Mouse (Mus musculus): ENCODE measurements around the gene Coro1c. TPM values are rescaled to one million over a fixed set of nuclear protein-coding genes. Genes with fewer than 3 reads are reported as not detected.

Coro1c gene
- total and polyA plus RNA-seq, 3 experiments = 66.1 to 87.4 (median 69.9) TPM

- H3K4me1 ChIP-seq (ENCODE audit: control insufficient read depth in 1 of 2, insufficient read depth in 2 of 2) = peaks cover 35 to 83% of the 10 kb centered on the region in 2 experiments
- H3K36me3 ChIP-seq (replicated peaks in 1 of 2; ENCODE audit: control insufficient read depth in 1 of 2, insufficient read depth in 1 of 2, low read length in 1 of 2) = peaks cover 6 to 22% of the 10 kb centered on the region in 2 experiments
- DNase-seq (ENCODE audit: extremely low read depth) = peak; percentile 97
- H3K9ac ChIP-seq (ENCODE audit: insufficient read depth, low read depth) = peak overlapping the region; percentile 29; the same call in 1 of the 2 replicates
- no peaks in the 10 kb centered on the region for H3K27me3 ChIP-seq (replicated peaks)
- peak overlapping the region; percentile 90 for H3K27ac ChIP-seq (ENCODE audit: insufficient read depth, low read depth)
- dilution Hi-C loops (cut with MboI; ENCODE audit: extremely low pct_ligation_motif_present, extremely low pct_unique_long_range_greater_than_20kb, low sequenced_read_pairs) (no loop called here), in situ Hi-C loops (cut with MboI; ENCODE audit: low pct_ligation_motif_present, low pct_unique_long_range_greater_than_20kb, low sequenced_read_pairs) (loop anchor here (10.0 kb wide), 1 partner anchor 55 kb away; the partner anchor contains the start of genes Iscu and Sart3)
- H3K4me2 ChIP-seq (ENCODE audit: insufficient read depth, low read depth, poor library complexity, severe bottlenecking) = peak overlapping the region; percentile 55; the same call in 1 of the 2 replicates
- no peaks in the 10 kb centered on the region for H3K79me2 ChIP-seq (replicated peaks; ENCODE audit: control insufficient read depth, extremely low read depth, insufficient read depth, poor library complexity, severe bottlenecking)
- peaks cover 13% of the 10 kb centered on the region for H3K9me3 ChIP-seq (replicated peaks; ENCODE audit: low read length)
- TF ChIP-seq SIN3A (IDR thresholded peaks at IDR 0.05; ENCODE audit: low read length) (peak; percentile 85), BHLHE40 (IDR thresholded peaks at IDR 0.05; ENCODE audit: low read depth, low read length) (peak; percentile 98), MAX (IDR thresholded peaks at IDR 0.05; ENCODE audit: low read length) (peak; percentile 90), UBTF (IDR thresholded peaks at IDR 0.05; ENCODE audit: low read depth, low read length) (peak; percentile 81; the same call in 1 of the 2 replicates), ZMIZ1 (IDR thresholded peaks at IDR 0.05; ENCODE audit: low read depth, low read length) (0 out of 2 replicates have a peak, but pooled peaks have one; percentile 20), MYC (IDR thresholded peaks at IDR 0.05; ENCODE audit: low read depth, low read length) (no peak), MEF2A (IDR thresholded peaks at IDR 0.05; ENCODE audit: borderline replicate concordance, low read depth, low read length) (peak; percentile 82), POLR2A (IDR thresholded peaks at IDR 0.05; ENCODE audit: low read depth, low read length) (peak; percentile 74), MXI1 (IDR thresholded peaks at IDR 0.05; ENCODE audit: low read depth, low read length) (peak; percentile 90), EP300 (IDR thresholded peaks at IDR 0.05; ENCODE audit: low read length) (peak; percentile 72), ZNF384 (IDR thresholded peaks at IDR 0.05; ENCODE audit: low read depth, low read length) (no peak), USF2 (conservative IDR thresholded peaks at IDR 0.05; ENCODE audit: low read depth, low read length) (peak; percentile 96), NELFE (IDR thresholded peaks at IDR 0.05; ENCODE audit: low read depth, low read length) (peak; percentile 61; the same call in 1 of the 2 replicates), RCOR1 (conservative IDR thresholded peaks at IDR 0.05; ENCODE audit: low read depth, low read length) (peak; percentile 81; the same call in 1 of the 2 replicates), MAZ (IDR thresholded peaks at IDR 0.05; ENCODE audit: low read depth, low read length) (peak; percentile 22; the same call in 1 of the 2 replicates), ETS1 (conservative IDR thresholded peaks at IDR 0.05; ENCODE audit: low read depth, low read length) (peak; percentile 93), MAFK (IDR thresholded peaks at IDR 0.05; ENCODE audit: insufficient replicate concordance, low read length) (0 out of 2 replicates have a peak, but pooled peaks have one; percentile 11), KAT2A (IDR thresholded peaks at IDR 0.05; ENCODE audit: insufficient replicate concordance, low read length) (peak; percentile 77), PAX5 (IDR thresholded peaks at IDR 0.05; ENCODE audit: low read length) (no peak), USF1 (IDR thresholded peaks at IDR 0.05; ENCODE audit: low read depth, low read length) (peak; percentile 97), HCFC1 (IDR thresholded peaks at IDR 0.05; ENCODE audit: low read depth, low read length) (peak; percentile 41), CHD2 (IDR thresholded peaks at IDR 0.05; ENCODE audit: low read length) (peak; percentile 78; the same call in 1 of the 2 replicates), E2F4 (IDR thresholded peaks at IDR 0.05; ENCODE audit: insufficient replicate concordance, low read depth, low read length) (0 out of 2 replicates have a peak, but pooled peaks have one; percentile 2), NRF1 (IDR thresholded peaks at IDR 0.05; ENCODE audit: low read depth, low read length) (0 out of 2 replicates have a peak, but pooled peaks have one; percentile 19), ELF1 (IDR thresholded peaks at IDR 0.05; ENCODE audit: low read depth, low read length) (peak; percentile 71), GABPA (IDR thresholded peaks at IDR 0.05; ENCODE audit: insufficient replicate concordance, low read depth, low read length) (no peak), JUND (conservative IDR thresholded peaks at IDR 0.05; ENCODE audit: low read depth, low read length) (no peak), TCF12 (IDR thresholded peaks at IDR 0.05; ENCODE audit: low read depth, low read length) (peak; percentile 91), IRF4 (IDR thresholded peaks at IDR 0.05; ENCODE audit: low read depth, low read length) (peak; percentile 91), TBP (conservative IDR thresholded peaks at IDR 0.05; ENCODE audit: low read depth, low read length) (no peak; the same call in 1 of the 2 replicates)
- H3K4me3 ChIP-seq (replicated peaks in 1 of 3; ENCODE audit: low read depth in 2 of 3, low read length in 2 of 3, poor library complexity in 1 of 3) = peak overlapping the region; percentile 30 to 68 (median 53)
Observed at GRCm38 (mm10) chr5:113830292-113830643, 78.3 kb downstream of the Coro1c start.

Data from CH12.LX (cell line).